Mouse (Mus musculus): ENCODE results near the gene Slc44a5. TPM values are rescaled to one million over a fixed set of nuclear protein-coding genes. Genes with fewer than 3 reads are reported as not detected.
A peak's percentile ranks its signal among the peaks of the same experiment; 100 is the strongest.

Slc44a5 gene
- polyA plus RNA-seq, 1 experiment: 0.03 TPM

DNA sequence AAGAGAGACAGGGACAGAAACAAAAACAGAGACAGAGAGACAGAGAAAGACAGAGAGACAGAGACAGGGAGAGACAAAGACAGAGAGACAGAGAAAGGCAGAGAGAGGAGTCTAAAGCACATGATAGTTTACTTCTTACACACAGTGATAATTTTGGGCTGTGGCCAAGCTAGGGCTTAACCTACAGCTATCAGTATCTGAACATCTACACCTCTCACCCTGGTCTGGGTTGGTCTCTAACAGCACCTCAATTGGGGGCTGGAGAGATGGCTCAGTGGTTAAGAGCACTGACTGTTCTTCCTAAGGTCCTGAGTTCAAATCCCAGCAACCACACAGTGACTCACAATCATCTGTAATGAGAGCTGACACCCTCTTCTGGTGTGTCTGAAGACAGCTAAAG, 325.3 kb downstream of the Slc44a5 start:
- Histone ChIP-seq H3K4me3 (ENCODE audit: low read depth, low read length) (no peak overlapping the region), H3K4me1 (ENCODE audit: control insufficient read depth, insufficient read depth, insufficient read length, low read length) (no peaks in the 10 kb centered on the region), H3K36me3 (ENCODE audit: control insufficient read depth, insufficient read depth, low read length) (no peaks in the 10 kb centered on the region), H3K27me3 (ENCODE audit: control insufficient read depth, insufficient read depth, low read length) (no peaks in the 10 kb centered on the region), H3K27ac (ENCODE audit: insufficient read depth, low read depth, low read length) (no peak overlapping the region)
- TF ChIP-seq CTCF (IDR thresholded peaks at IDR 0.05; ENCODE audit: extremely low read depth, insufficient read length, insufficient replicate concordance, low read depth, low read length) (no peak), POLR2A (IDR thresholded peaks at IDR 0.05; ENCODE audit: low read depth, low read length) (no peak)

DNA sequence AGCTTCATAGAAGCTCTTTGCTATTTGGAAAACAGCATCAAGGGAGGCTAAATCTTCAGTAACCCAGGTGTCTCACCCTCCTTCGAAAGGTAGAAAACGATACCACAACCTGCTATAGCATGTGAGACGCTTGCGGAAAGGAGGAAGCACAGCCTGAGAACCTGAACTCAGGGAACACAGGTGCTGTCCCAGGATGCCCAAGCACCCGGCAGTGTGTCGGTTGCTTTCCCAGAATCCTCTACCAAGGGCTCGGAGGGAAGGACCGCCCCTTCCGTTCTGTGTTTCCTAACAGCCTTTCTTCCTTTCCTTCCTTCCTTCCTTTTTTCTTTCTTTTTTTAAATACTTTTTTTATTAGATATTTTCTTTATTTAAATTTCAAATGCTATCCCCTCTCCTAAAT, 326.8 kb downstream of the Slc44a5 start:
- no peaks in the 10 kb centered on the region for H3K27me3 ChIP-seq (ENCODE audit: control insufficient read depth, insufficient read depth, low read length)
- TF ChIP-seq CTCF (IDR thresholded peaks at IDR 0.05; ENCODE audit: extremely low read depth, insufficient read length, insufficient replicate concordance, low read depth, low read length): no peak
- no peak overlapping the region for H3K4me3 ChIP-seq (ENCODE audit: low read depth, low read length)
- no peak overlapping the region for H3K27ac ChIP-seq (ENCODE audit: insufficient read depth, low read depth, low read length)
- H3K36me3 ChIP-seq (ENCODE audit: control insufficient read depth, insufficient read depth, low read length): no peaks in the 10 kb centered on the region
- no peaks in the 10 kb centered on the region for H3K4me1 ChIP-seq (ENCODE audit: control insufficient read depth, insufficient read depth, insufficient read length, low read length)
- 90% methylated on average over 9 of the region's 9 CpGs for WGBS

DNA sequence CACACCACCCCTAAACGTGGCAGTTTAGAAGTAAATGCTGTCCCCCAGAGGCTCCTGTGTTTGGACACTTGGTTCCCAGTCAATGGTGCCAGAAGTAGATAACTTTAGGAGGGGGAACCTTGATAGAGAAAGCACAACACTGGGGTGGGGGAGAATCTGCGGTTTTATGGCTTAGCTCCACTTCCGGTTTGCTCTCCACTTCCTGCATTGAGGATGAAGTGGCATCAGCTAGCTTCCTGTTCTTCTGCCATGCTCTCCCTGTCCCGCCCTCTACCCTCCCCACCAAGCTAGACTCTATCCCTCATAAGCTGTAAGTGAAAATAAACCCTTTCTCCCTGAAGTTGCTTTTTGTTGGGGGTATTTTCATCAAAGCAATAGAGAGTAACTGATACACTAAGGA, 327.9 kb downstream of the Slc44a5 start:
- WGBS: 66% methylated on average over 4 of the region's 4 CpGs
- H3K4me3 ChIP-seq (ENCODE audit: low read depth, low read length): no peak overlapping the region
- no peak for TF ChIP-seq POLR2A (IDR thresholded peaks at IDR 0.05; ENCODE audit: low read depth, low read length)
- no peak for TF ChIP-seq CTCF (IDR thresholded peaks at IDR 0.05; ENCODE audit: extremely low read depth, insufficient read length, insufficient replicate concordance, low read depth, low read length)
- no peak overlapping the region for H3K27ac ChIP-seq (ENCODE audit: insufficient read depth, low read depth, low read length)
- no peaks in the 10 kb centered on the region for H3K36me3 ChIP-seq (ENCODE audit: control insufficient read depth, insufficient read depth, low read length)
- H3K27me3 ChIP-seq (ENCODE audit: control insufficient read depth, insufficient read depth, low read length): no peaks in the 10 kb centered on the region
- no peaks in the 10 kb centered on the region for H3K4me1 ChIP-seq (ENCODE audit: control insufficient read depth, insufficient read depth, insufficient read length, low read length)

DNA sequence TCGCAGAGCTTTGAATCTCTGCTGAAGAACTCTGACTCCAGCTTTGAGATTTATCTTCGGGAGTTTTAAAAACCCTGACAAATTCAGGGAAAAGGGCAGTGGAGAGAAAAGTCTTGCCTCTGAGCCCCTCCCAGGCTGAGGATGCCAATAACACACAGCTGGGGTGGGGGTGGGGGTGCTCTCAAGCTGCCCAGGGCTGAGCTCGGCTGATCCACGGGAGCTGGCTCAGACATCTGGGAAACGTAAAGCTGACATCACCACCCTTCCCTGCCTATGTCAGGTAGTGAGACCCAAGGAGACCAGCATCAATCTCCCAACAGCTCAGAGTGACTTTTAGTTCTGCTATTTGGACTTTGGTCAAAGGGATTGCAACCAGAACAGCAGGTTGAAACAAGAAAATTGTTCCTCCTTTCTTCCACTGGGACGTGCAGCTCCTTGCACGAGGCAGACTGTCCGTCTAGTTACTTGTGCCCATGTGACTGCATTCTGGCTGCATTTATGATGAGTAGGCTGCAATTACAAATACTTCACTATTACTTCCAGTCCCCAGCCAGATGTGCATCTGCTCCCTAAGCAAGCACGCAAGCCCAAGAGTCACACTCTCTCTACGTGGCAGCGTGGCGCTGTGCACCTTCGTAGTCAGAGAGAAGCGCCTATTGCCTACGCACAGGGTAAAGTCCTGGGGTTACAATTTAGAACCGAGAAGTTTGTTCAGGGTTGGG, 332.1 kb downstream of the Slc44a5 start:
- H3K36me3 ChIP-seq (ENCODE audit: control insufficient read depth, insufficient read depth, low read length): no peaks in the 10 kb centered on the region
- WGBS: 43% methylated on average over 16 of the region's 16 CpGs
- TF ChIP-seq POLR2A (IDR thresholded peaks at IDR 0.05; ENCODE audit: low read depth, low read length) (no peak), CTCF (IDR thresholded peaks at IDR 0.05; ENCODE audit: extremely low read depth, insufficient read length, insufficient replicate concordance, low read depth, low read length) (no peak)
- H3K4me3 ChIP-seq (ENCODE audit: low read depth, low read length): no peak overlapping the region
- no peaks in the 10 kb centered on the region for H3K4me1 ChIP-seq (ENCODE audit: control insufficient read depth, insufficient read depth, insufficient read length, low read length)
- H3K27me3 ChIP-seq (ENCODE audit: control insufficient read depth, insufficient read depth, low read length): no peaks in the 10 kb centered on the region
- H3K27ac ChIP-seq (ENCODE audit: insufficient read depth, low read depth, low read length): no peak overlapping the region

DNA sequence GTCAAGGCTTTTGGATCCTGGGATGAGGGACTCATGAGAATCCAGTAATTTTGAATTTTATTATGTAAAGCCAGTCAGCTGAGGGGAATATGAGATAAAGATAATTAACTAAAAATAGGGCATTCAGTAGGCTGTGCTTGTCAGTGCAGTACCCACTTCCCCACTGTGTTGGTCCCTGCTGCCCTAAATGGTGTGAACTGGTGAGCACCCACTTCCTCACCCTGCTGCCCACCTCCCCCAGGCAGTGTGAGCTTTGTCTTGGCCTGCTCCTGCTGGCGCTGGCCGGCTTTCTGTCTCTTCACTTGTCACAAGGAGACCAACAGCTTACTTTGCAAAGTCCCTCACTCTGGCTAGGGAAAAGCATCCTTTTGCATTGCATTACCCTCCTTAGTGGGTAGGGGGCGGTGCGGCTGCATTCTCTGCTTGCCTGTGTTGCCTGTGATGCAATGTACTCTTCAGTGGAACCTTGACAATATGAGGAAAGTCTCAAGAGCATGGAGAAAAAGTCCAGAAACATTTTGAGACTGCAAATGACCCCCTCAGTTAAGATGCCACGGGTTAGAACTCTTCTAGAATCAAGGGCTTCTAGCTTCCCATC, 344.5 kb downstream of the Slc44a5 start:
- Histone ChIP-seq H3K27me3 (ENCODE audit: control insufficient read depth, insufficient read depth, low read length) (no peaks in the 10 kb centered on the region), H3K36me3 (ENCODE audit: control insufficient read depth, insufficient read depth, low read length) (no peaks in the 10 kb centered on the region), H3K4me3 (ENCODE audit: low read depth, low read length) (no peak overlapping the region), H3K27ac (ENCODE audit: insufficient read depth, low read depth, low read length) (no peak overlapping the region), H3K4me1 (ENCODE audit: control insufficient read depth, insufficient read depth, insufficient read length, low read length) (no peaks in the 10 kb centered on the region)
- WGBS: 16% methylated on average over 5 of the region's 5 CpGs
- TF ChIP-seq CTCF (IDR thresholded peaks at IDR 0.05; ENCODE audit: extremely low read depth, insufficient read length, insufficient replicate concordance, low read depth, low read length) (peak; percentile 25; the same call in 1 of the 2 replicates), POLR2A (IDR thresholded peaks at IDR 0.05; ENCODE audit: low read depth, low read length) (no peak)

Other genes starting within 250 kb of the Slc44a5 start
- 0.74 and 1.1 TPM in 2 replicates for gene St6galnac3, start 248.3 kb upstream of the Slc44a5 start, polyA plus RNA-seq (2012; rRNA removed)
- gene Asb17, start 129.2 kb upstream of the Slc44a5 start, polyA plus RNA-seq (2012; rRNA removed): not detected in 2 replicates
- 0.03 TPM in 1 of 2 replicates, not detected in the other for gene Msh4, start 67.3 kb upstream of the Slc44a5 start, polyA plus RNA-seq (2012; rRNA removed)
- 13.1 and 15.2 TPM in 2 replicates for gene Rabggtb, start 60.4 kb upstream of the Slc44a5 start, polyA plus RNA-seq (2012; rRNA removed)
- gene Acadm, start 28.8 kb upstream of the Slc44a5 start, polyA plus RNA-seq (2012; rRNA removed): 6.7 and 22.2 TPM in 2 replicates

Data from small intestine, adult 2 months (tissue).